Mouse (Mus musculus): Measurements from ENCODE around the gene Clcn2. TPM values are rescaled to one million over a fixed set of nuclear protein-coding genes. Genes with fewer than 3 reads are reported as not detected.

The Clcn2 gene
- 1.3 and 1.4 TPM in 2 replicates for total RNA-seq (2023)

DNA sequence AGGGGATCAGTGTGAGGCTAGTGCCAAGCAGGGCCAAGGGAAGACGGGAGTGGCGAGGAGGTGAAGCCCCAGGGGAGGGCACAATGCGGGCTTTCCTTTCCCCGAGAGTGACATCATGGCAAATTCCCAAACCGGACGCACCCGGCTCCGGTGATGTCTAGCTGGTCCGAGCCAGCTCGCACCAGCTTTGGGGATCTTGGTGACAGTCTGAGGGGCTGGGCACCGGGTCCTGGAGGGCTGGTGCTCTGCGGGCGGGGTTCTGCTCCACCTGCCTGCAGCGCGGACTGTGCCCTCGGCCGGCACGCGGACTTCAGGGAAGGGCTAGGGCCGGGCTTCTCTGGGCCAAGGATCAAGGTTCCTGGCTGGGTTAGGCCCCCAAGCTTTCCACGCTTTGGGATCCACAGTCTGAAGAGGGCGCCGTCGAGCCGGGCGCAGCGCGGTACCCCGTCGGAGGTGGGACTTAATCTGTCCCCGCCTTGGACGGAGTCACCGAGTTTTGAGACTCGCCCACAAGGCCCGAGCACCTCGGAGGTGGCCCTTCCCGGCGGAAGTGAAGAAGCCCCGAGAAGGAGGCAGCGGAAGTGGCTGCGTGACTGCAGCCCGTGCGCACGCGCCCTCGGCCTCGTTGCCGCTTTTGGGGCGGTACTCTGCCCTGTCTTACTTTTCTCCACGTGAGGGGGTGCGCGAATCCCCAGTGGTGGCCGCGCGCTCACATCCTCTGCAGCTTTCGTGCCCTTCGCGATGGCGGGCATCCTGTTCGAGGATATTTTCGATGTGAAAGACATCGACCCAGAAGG lies at the start of gene Clcn2, which contains the start of gene Polr2h:
Gene Clcn2 (minus strand): TSS at position 566 of the 797 bp plus-strand sequence.
Gene Polr2h (plus strand): TSS at position 485 of the 797 bp plus-strand sequence.

GRCm38 (mm10) chr16:20733731-20734730 lies 16.5 kb upstream of the Clcn2 start, which contains the start of gene Thpo:
Gene Thpo, minus strand, starts transcription at chr16:20734511.

DNA sequence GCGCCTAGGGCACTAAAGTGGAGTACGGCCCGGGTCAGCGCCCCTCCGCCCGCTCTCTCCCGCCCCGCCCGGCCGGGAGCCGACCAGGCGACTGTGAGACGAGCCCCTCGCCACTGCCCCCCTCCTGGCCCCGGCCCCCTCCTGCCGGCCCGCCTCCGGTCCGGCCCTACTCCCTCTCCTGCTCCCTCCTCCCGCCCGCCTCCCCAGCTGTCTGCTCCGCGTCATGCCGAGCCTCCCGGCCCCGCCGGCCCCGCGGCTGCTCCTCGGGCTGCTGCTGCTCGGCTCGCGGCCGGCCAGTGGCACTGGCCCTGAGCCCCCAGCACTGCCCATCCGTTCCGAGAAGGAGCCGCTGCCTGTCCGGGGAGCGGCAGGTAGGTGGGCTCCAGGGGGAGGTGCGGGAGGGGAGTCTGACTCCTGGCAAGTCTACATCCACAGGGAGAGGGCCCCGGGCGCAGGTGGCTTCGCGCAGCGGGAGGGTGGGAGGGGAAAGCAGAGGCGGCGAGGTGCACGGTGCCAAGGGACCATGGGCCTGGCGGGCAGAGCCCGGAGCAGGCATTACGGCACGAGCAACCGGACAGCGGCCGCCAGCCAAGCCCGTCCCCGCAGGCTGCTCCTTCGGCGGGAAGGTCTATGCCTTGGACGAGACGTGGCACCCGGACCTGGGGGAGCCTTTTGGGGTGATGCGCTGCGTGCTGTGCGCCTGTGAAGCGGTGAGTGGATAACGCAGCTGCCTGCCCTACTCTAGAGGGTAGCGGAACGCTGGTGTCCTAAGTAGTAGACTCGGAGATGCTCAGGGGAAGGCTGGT lies 15.6 kb upstream of the Clcn2 start, which contains the start of gene Chrd:
Gene Chrd (plus strand): TSS at position 203 of the 806 bp plus-strand sequence.

DNA sequence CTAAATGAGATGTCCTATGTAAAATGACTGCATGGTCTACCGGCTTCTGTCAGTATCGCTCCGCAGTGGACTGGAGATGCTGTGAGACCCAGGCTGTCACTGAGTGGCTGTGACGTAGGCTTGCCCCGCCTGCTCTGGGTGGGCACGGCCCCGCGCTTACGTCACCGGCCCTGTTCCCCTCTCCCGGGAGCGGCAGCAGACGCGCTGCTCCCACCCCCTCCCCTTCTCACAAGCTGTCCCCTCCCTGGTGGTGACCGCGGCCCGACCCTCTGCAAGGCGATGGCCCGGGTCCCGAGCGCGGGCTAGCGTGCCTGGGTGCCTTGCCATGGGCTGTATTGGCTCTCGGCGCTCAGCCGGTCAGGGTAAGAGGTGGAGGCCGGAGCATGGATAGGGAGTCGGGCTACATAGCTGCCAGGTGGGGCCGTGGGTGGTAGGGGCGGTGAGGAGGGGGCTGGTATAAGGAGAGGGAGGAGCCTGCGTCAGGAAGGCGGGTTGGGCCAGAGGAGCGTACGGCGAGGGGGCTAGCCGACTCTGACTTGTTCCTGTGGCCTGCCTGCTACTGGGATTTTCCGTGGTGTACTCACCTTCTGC lies 24.3 kb downstream of the Clcn2 start, which contains the start of gene Fam131a:
Gene Fam131a (plus strand): TSS at position 131 of the 591 bp plus-strand sequence.

GRCm38 (mm10) chr16:20668013-20668412 lies 49.5 kb downstream of the Clcn2 start, which contains the start of gene Eif4g1:
Gene Eif4g1, plus strand, starts transcription at chr16:20668313.

Other genes starting within 250 kb of the Clcn2 start
- 19.8 and 24.7 TPM in 2 replicates for gene Eif2b5, start 218.9 kb downstream of the Clcn2 start, total RNA-seq (2023)
- gene Dvl3, start 200.8 kb downstream of the Clcn2 start, total RNA-seq (2023), result 22.9 and 26.7 TPM in 2 replicates
- gene Ap2m1, start 182.3 kb downstream of the Clcn2 start, total RNA-seq (2023), result 174 and 177 TPM in 2 replicates
- gene Abcf3, start 169.2 kb downstream of the Clcn2 start, total RNA-seq (2023), result 32.5 and 45.3 TPM in 2 replicates
- 0.25 TPM in 1 of 2 replicates, not detected in the other for gene Vwa5b2, start 128.3 kb downstream of the Clcn2 start, total RNA-seq (2023)
- 2.4 and 3.8 TPM in 2 replicates for gene Eef1akmt4, start 106.2 kb downstream of the Clcn2 start, total RNA-seq (2023)
- not detected in 2 replicates for gene Gm49333, start 106.1 kb downstream of the Clcn2 start, total RNA-seq (2023)
- 4.6 and 5.3 TPM in 2 replicates for gene Alg3, start 106.0 kb downstream of the Clcn2 start, total RNA-seq (2023)
- gene Camk2n2, start 96.5 kb downstream of the Clcn2 start, total RNA-seq (2023), result 0.47 and 1.2 TPM in 2 replicates
- gene Ece2, start 87.9 kb downstream of the Clcn2 start, total RNA-seq (2023), result not detected in 2 replicates
- 77.7 and 85.6 TPM in 2 replicates for gene Psmd2, start 66.1 kb downstream of the Clcn2 start, total RNA-seq (2023)
- gene Eif4g1, start 49.4 kb downstream of the Clcn2 start, total RNA-seq (2023), result 151 and 174 TPM in 2 replicates
- 0.43 TPM in 1 of 2 replicates, not detected in the other for gene Fam131a, start 24.5 kb downstream of the Clcn2 start, total RNA-seq (2023)
- gene Polr2h, start 81 bp downstream of the Clcn2 start, total RNA-seq (2023), result 5.2 and 7.9 TPM in 2 replicates
- gene Chrd, start 15.4 kb upstream of the Clcn2 start, total RNA-seq (2023), result not detected in 2 replicates
- gene Thpo, start 16.8 kb upstream of the Clcn2 start, total RNA-seq (2023), result not detected in 2 replicates